Mouse (Mus musculus) layer of hippocampus, postnatal 14 days (tissue): ENCODE measurements at regions not wholly inside any gene's neighbourhood (a gene's known extent, or its start where the extent isn't known, plus 50 kb on each side); places are given as distances from the start of the nearest gene placed in this dataset.

Experiments used
- DNase-seq, 2 experiments: peaks; one replicate each; pipeline ENCODE4 v3.0.0; 2021 to 2022; ENCODE audit warnings: low spot score in 2 of 2, mixed read lengths in 1 of 2

GRCm38 (mm10) chr3:112985094-112985636 lies 273.5 kb downstream of the Amy2a5 start:
- DNase-seq: no peak

DNA sequence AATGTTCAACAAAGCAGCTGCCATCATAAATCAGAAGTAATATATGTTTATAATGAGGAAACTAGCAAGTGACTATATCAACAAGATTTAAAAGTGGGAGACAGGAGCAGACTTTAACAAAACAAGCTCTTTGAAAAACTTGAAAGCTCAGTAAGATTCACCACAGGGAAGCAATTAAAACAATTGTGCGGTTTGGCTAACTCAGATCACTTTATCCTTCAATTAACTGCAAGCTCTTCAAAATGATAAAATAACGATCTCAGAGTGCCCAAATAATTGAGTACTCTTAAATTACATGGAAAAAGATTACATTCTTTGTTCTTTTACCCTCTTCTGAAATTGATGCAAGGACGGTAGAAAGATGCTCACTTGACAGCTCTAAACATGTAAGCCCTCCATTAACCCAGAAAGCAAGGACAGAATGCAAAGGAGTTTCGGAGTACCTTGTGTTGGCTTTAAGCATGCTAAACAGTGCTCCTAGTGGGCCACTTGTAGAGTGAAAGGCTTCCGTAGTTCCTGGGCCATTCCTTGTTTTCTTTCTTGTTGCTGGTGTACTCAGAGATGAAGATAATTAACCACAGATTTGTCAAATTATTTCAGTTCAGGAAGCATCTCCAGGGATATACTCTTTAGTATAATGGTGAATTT lies 305.1 kb downstream of the Amy2a5 start:
- no peak for DNase-seq

GRCm38 (mm10) chr3:112952227-112952626 lies 306.4 kb downstream of the Amy2a5 start:
- no peak for DNase-seq

DNA sequence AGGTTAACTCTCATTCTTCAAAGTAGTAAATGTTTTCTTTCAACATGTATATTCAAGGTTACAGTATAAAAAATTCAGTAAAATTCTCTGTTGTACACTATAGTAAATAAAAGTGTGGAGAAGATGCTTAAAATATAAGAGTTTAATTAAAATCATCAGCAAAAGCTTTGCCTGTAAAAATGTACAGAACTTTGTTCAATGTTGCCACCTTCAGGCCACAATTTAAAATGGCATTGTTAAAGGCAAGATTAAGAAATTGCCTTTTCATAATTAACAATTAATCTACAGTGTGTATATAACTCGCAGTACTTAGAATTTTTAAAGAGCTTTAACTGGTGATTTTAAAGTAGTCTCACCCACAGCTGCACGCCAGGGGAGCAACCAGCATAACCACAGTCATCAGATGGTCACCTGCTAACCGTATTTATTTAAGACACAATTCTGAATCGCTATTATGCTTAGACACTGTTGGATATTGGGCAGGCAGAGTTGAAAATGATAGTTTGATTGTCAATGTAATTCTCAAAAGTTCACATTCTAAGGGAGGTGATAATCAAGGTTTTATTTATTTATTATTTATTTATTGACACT lies 316.5 kb downstream of the Amy2a5 start:
- peak in 1 of 2 experiments; percentile 27 for DNase-seq
